Mouse (Mus musculus): ENCODE measurements around the gene Slc1a3. TPM values are rescaled to one million over a fixed set of nuclear protein-coding genes. Genes with fewer than 3 reads are reported as not detected.
A peak's percentile ranks its signal among the peaks of the same experiment; 100 is the strongest.

Slc1a3 gene
- polyA plus RNA-seq, 1 experiment: 22.8 TPM

- TF ChIP-seq POLR2A (IDR thresholded peaks at IDR 0.05; ENCODE audit: low read depth, low read length) (no peak), CTCF (IDR thresholded peaks at IDR 0.05; ENCODE audit: borderline replicate concordance, insufficient read depth, low read length) (no peak)
- peaks cover 3% of the 10 kb centered on the region for H3K4me1 ChIP-seq (ENCODE audit: control insufficient read depth, insufficient read depth, low read length)
- H3K4me3 ChIP-seq (ENCODE audit: insufficient read depth, low read length): no peak overlapping the region
- H3K27ac ChIP-seq (ENCODE audit: insufficient read depth, low read length): no peak overlapping the region
Measured at GRCm38 (mm10) chr15:8638568-8639325, 71.8 kb downstream of the Slc1a3 start.

GRCm38 (mm10) chr15:8637283-8637682 is 73.3 kb downstream of the Slc1a3 start:
- Histone ChIP-seq H3K27ac (ENCODE audit: insufficient read depth, low read length) (no peak overlapping the region), H3K4me1 (ENCODE audit: control insufficient read depth, insufficient read depth, low read length) (no peaks in the 10 kb centered on the region), H3K4me3 (ENCODE audit: insufficient read depth, low read length) (no peak overlapping the region)
- TF ChIP-seq POLR2A (IDR thresholded peaks at IDR 0.05; ENCODE audit: low read depth, low read length) (no peak), CTCF (IDR thresholded peaks at IDR 0.05; ENCODE audit: borderline replicate concordance, insufficient read depth, low read length) (no peak)

GRCm38 (mm10) chr15:8635974-8636373 is 74.6 kb downstream of the Slc1a3 start:
- Histone ChIP-seq H3K4me1 (ENCODE audit: control insufficient read depth, insufficient read depth, low read length) (no peaks in the 10 kb centered on the region), H3K4me3 (ENCODE audit: insufficient read depth, low read length) (no peak overlapping the region)
- TF ChIP-seq POLR2A (IDR thresholded peaks at IDR 0.05; ENCODE audit: low read depth, low read length) (no peak), CTCF (IDR thresholded peaks at IDR 0.05; ENCODE audit: borderline replicate concordance, insufficient read depth, low read length) (no peak)

GRCm38 (mm10) chr15:8634807-8635206 is 75.8 kb downstream of the Slc1a3 start:
- TF ChIP-seq POLR2A (IDR thresholded peaks at IDR 0.05; ENCODE audit: low read depth, low read length) (no peak), CTCF (IDR thresholded peaks at IDR 0.05; ENCODE audit: borderline replicate concordance, insufficient read depth, low read length) (no peak)
- no peaks in the 10 kb centered on the region for H3K4me1 ChIP-seq (ENCODE audit: control insufficient read depth, insufficient read depth, low read length)
- H3K4me3 ChIP-seq (ENCODE audit: insufficient read depth, low read length): no peak overlapping the region
- H3K27ac ChIP-seq (ENCODE audit: insufficient read depth, low read length): no peak overlapping the region

More at GRCm38 (mm10) chr15:8635974-8636373, 74.6 kb downstream of the Slc1a3 start:
- H3K27ac ChIP-seq (ENCODE audit: insufficient read depth, low read length): no peak overlapping the region

- Histone ChIP-seq H3K4me1 (ENCODE audit: control insufficient read depth, insufficient read depth, low read length) (no peaks in the 10 kb centered on the region), H3K27ac (ENCODE audit: insufficient read depth, low read length) (no peak overlapping the region), H3K4me3 (ENCODE audit: insufficient read depth, low read length) (no peak overlapping the region)
- TF ChIP-seq CTCF (IDR thresholded peaks at IDR 0.05; ENCODE audit: borderline replicate concordance, insufficient read depth, low read length): no peak
- TF ChIP-seq POLR2A (IDR thresholded peaks at IDR 0.05; ENCODE audit: low read depth, low read length): no peak
Measured at GRCm38 (mm10) chr15:8634355-8634754, 76.2 kb downstream of the Slc1a3 start.

- Histone ChIP-seq H3K4me1 (ENCODE audit: control insufficient read depth, insufficient read depth, low read length) (no peaks in the 10 kb centered on the region), H3K4me3 (ENCODE audit: insufficient read depth, low read length) (no peak overlapping the region), H3K27ac (ENCODE audit: insufficient read depth, low read length) (no peak overlapping the region)
- TF ChIP-seq POLR2A (IDR thresholded peaks at IDR 0.05; ENCODE audit: low read depth, low read length) (no peak), CTCF (IDR thresholded peaks at IDR 0.05; ENCODE audit: borderline replicate concordance, insufficient read depth, low read length) (no peak)
Measured at GRCm38 (mm10) chr15:8633375-8633774, 77.2 kb downstream of the Slc1a3 start.

- Histone ChIP-seq H3K4me1 (ENCODE audit: control insufficient read depth, insufficient read depth, low read length) (peaks cover 2% of the 10 kb centered on the region; the same call in 1 of the 2 replicates), H3K4me3 (ENCODE audit: insufficient read depth, low read length) (no peak overlapping the region), H3K27ac (ENCODE audit: insufficient read depth, low read length) (no peak overlapping the region)
- TF ChIP-seq CTCF (IDR thresholded peaks at IDR 0.05; ENCODE audit: borderline replicate concordance, insufficient read depth, low read length) (no peak), POLR2A (IDR thresholded peaks at IDR 0.05; ENCODE audit: low read depth, low read length) (no peak)
Measured at GRCm38 (mm10) chr15:8632361-8632760, 78.2 kb downstream of the Slc1a3 start.

- Histone ChIP-seq H3K27ac (ENCODE audit: insufficient read depth, low read length) (no peak overlapping the region), H3K4me3 (ENCODE audit: insufficient read depth, low read length) (peak overlapping the region; percentile 32), H3K4me1 (ENCODE audit: control insufficient read depth, insufficient read depth, low read length) (peaks cover 2% of the 10 kb centered on the region; the same call in 1 of the 2 replicates)
- TF ChIP-seq CTCF (IDR thresholded peaks at IDR 0.05; ENCODE audit: borderline replicate concordance, insufficient read depth, low read length) (peak; percentile 76), POLR2A (IDR thresholded peaks at IDR 0.05; ENCODE audit: low read depth, low read length) (no peak)
Measured at GRCm38 (mm10) chr15:8629317-8629831, 81.2 kb downstream of the Slc1a3 start.

GRCm38 (mm10) chr15:8628150-8628549 is 82.4 kb downstream of the Slc1a3 start:
- Histone ChIP-seq H3K27ac (ENCODE audit: insufficient read depth, low read length) (no peak overlapping the region), H3K4me3 (ENCODE audit: insufficient read depth, low read length) (no peak overlapping the region), H3K4me1 (ENCODE audit: control insufficient read depth, insufficient read depth, low read length) (peaks cover 2% of the 10 kb centered on the region; the same call in 1 of the 2 replicates)
- TF ChIP-seq CTCF (IDR thresholded peaks at IDR 0.05; ENCODE audit: borderline replicate concordance, insufficient read depth, low read length) (no peak), POLR2A (IDR thresholded peaks at IDR 0.05; ENCODE audit: low read depth, low read length) (no peak)

- peaks cover 2% of the 10 kb centered on the region; the same call in 1 of the 2 replicates for H3K4me1 ChIP-seq (ENCODE audit: control insufficient read depth, insufficient read depth, low read length)
- no peak for TF ChIP-seq POLR2A (IDR thresholded peaks at IDR 0.05; ENCODE audit: low read depth, low read length)
- peak; percentile 72; the same call in 1 of the 2 replicates for TF ChIP-seq CTCF (IDR thresholded peaks at IDR 0.05; ENCODE audit: borderline replicate concordance, insufficient read depth, low read length)
- peak overlapping the region; percentile 42 for H3K4me3 ChIP-seq (ENCODE audit: insufficient read depth, low read length)
- H3K27ac ChIP-seq (ENCODE audit: insufficient read depth, low read length): no peak overlapping the region
Measured at GRCm38 (mm10) chr15:8627097-8627537, 83.4 kb downstream of the Slc1a3 start.
